Comparison of ENCODE assay signal across 27 mouse cellular contexts in the genomic region with DNA sequence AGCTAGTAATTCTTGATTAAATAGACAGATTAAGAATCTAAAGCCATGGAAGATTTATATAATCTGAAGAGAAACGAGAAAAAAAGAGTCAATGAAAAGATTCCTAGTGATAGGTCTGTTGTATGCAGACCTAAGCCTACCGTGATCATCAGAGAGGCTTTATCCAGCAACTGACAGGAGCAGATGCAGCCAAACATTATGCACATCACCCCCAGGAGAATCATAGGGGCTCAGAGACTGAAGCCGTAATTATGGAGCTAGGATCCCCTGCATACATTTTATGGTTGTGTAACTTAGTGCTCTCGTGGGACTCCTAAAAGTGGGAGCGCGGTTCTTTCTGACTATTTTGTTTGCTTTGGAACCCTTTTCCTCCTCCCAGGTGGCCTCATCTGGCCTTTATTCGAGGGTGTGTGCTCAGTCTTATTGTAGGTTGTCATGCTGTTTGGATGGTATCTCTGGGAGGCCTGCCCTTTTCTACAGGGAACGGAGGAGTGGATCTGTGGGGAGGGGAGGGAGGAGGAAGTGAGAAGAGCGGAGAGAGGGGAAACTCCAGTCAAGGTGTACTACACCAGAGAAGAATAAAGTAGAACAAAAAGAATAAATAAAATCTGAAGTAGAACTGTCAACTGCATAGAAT. TPM values are rescaled to one million over a fixed set of nuclear protein-coding genes. Genes with fewer than 3 reads are reported as not detected.
DNase-seq lines count a peak whose midpoint lies in the region; ATAC-seq and TF ChIP-seq lines count a peak whose summit lies in the region.
"Had no signal": no experiment of that assay in that cellular context is flagged by ENCODE, and none has a peak within 500 bp of the region (broad histone marks: within the 10 kb centered on the region; RNA-seq: fewer than 3 reads in every experiment).

No protein-coding gene starts in this region.

- no peak for TF ChIP-seq CTCF in kidney, postnatal 0 days (IDR thresholded peaks at IDR 0.05; ENCODE audit: low read depth)

- WGBS in kidney, postnatal 0 days, result 50% methylated on average over 9 of the region's 9 CpGs
- 64% methylated on average over 9 of the region's 9 CpGs for WGBS in neural tube, embryonic 11.5 days
- 31% methylated on average over 9 of the region's 9 CpGs for WGBS in large intestine, adult 2 months

- H3K36me3 ChIP-seq in kidney, postnatal 0 days (ENCODE audit: insufficient read depth, low read length), result no peaks in the 10 kb centered on the region
- no peaks in the 10 kb centered on the region for H3K36me3 ChIP-seq in neural tube, embryonic 11.5 days (ENCODE audit: control insufficient read depth, insufficient read depth, low read length)

- H3K9ac ChIP-seq in kidney, postnatal 0 days (ENCODE audit: low read depth, low read length), result no peak overlapping the region
- H3K9ac ChIP-seq in neural tube, embryonic 11.5 days (ENCODE audit: low read length), result no peak overlapping the region
- H3K9ac ChIP-seq: embryonic facial prominence, embryonic 13.5 days; forebrain, embryonic 15.5 days; limb, embryonic 15.5 days; liver, embryonic 14.5 days; lung, embryonic 14.5 days had no signal

- no peak overlapping the region for H3K4me2 ChIP-seq in kidney, postnatal 0 days (ENCODE audit: low read length)
- no peak overlapping the region for H3K4me2 ChIP-seq in neural tube, embryonic 11.5 days (ENCODE audit: low read depth)
- H3K4me2 ChIP-seq: embryonic facial prominence, embryonic 13.5 days; forebrain, embryonic 15.5 days; limb, embryonic 15.5 days; lung, embryonic 14.5 days had no signal

- H3K4me1 ChIP-seq in kidney, postnatal 0 days (replicated peaks; ENCODE audit: insufficient read depth, low read length), result no peaks in the 10 kb centered on the region
- no peaks in the 10 kb centered on the region for H3K4me1 ChIP-seq in neural tube, embryonic 11.5 days (ENCODE audit: control insufficient read depth, insufficient read depth, low read length)
- H3K4me1 ChIP-seq: embryonic facial prominence, embryonic 13.5 days; forebrain, embryonic 15.5 days; limb, embryonic 15.5 days had no signal

- intact Hi-C loops in heart, postnatal 36 days (cut with DNase I), result no loop called here

- no peaks in the 10 kb centered on the region for H3K27me3 ChIP-seq in kidney, postnatal 0 days (ENCODE audit: insufficient read depth, low read length)
- no peaks in the 10 kb centered on the region for H3K27me3 ChIP-seq in neural tube, embryonic 11.5 days (ENCODE audit: control insufficient read depth, insufficient read depth, low read length)
- H3K27me3 ChIP-seq: CH12.LX; embryonic facial prominence, embryonic 13.5 days; forebrain, embryonic 15.5 days; limb, embryonic 15.5 days; Patski had no signal

- H3K4me3 ChIP-seq in kidney, postnatal 0 days (replicated peaks; ENCODE audit: low read depth, low read length), result no peak overlapping the region
- no peak overlapping the region for H3K4me3 ChIP-seq in neural tube, embryonic 11.5 days (ENCODE audit: low read depth, low read length)
- H3K4me3 ChIP-seq: embryonic facial prominence, embryonic 13.5 days; forebrain, embryonic 15.5 days; heart, embryonic 10.5 days; layer of hippocampus, adult 2 months; limb, embryonic 15.5 days; myocyte had no signal

- H3K9me3 ChIP-seq in kidney, postnatal 0 days (replicated peaks; ENCODE audit: low read length), result no peaks in the 10 kb centered on the region
- no peaks in the 10 kb centered on the region for H3K9me3 ChIP-seq in neural tube, embryonic 11.5 days (ENCODE audit: control insufficient read depth, low read length)
- H3K9me3 ChIP-seq: embryonic facial prominence, embryonic 13.5 days; forebrain, embryonic 15.5 days; G1E; heart, embryonic 10.5 days; limb, embryonic 15.5 days had no signal

- H3K27ac ChIP-seq in kidney, postnatal 0 days, result no peak overlapping the region
- no peak overlapping the region for H3K27ac ChIP-seq in neural tube, embryonic 11.5 days (ENCODE audit: low read depth, low read length)
- H3K27ac ChIP-seq: embryonic facial prominence, embryonic 13.5 days; forebrain, embryonic 15.5 days; heart, embryonic 10.5 days; layer of hippocampus, adult 2 months; limb, embryonic 15.5 days; liver, embryonic 14.5 days had no signal

- peak; percentile 7 for DNase-seq in kidney, postnatal 0 days (ENCODE audit: low spot score)
- DNase-seq in kidney, postnatal 10 days, result no peak
- peak; percentile 18 for DNase-seq in neural tube, embryonic 11.5 days (ENCODE audit: low spot score)
- DNase-seq in neural tube, embryonic 10.5 days (ENCODE audit: extremely low spot score, low spot score), result no peak
- peak; percentile 57 for DNase-seq in large intestine, adult 2 months (ENCODE audit: low read depth, low spot score)
- no peak for DNase-seq in heart, postnatal 36 days
- DNase-seq in adrenal gland, postnatal 25 days, result no peak
- DNase-seq in natural killer cell, adult 2 months (ENCODE audit: low spot score in 2 of 2), result no peak
- DNase-seq: adrenal gland, adult 2 months; cerebellum, adult 2 months; cerebellum, postnatal 25 days; gastrocnemius, postnatal 10 days; kidney, adult 18-20 months; lung, embryonic 14.5 days; thymus, adult 18-20 months; thymus, postnatal 36 days had no signal

- no peak for ATAC-seq in kidney, postnatal 0 days (replicated peaks; ENCODE audit: low FRiP score, low read depth)
- ATAC-seq in neural tube, embryonic 11.5 days (ENCODE audit: insufficient read depth, low FRiP score, low TSS enrichment), result 0 out of 2 replicates have a peak, but pooled peaks have one; percentile 41
- ATAC-seq: forebrain, embryonic 15.5 days; hindbrain, embryonic 16.5 days; Patski had no signal

RNA-seq across cellular contexts. Expression of gene Atm, which starts 19.0 kb away (rescaled TPM):
- polyA plus RNA-seq in kidney, postnatal 0 days (2015; fragmentation: Nextera tagmentation; extraction: Ambion mirVana), result 6.5 and 7.8 TPM in 2 replicates
- polyA plus RNA-seq in neural tube, embryonic 11.5 days (2014; fragmentation: Nextera tagmentation; extraction: Ambion mirVana), result 14.0 and 18.6 TPM in 2 replicates
- 0.84 and 1.9 TPM in 2 replicates for polyA plus RNA-seq in large intestine, adult 2 months (2012; rRNA removed)
- total RNA-seq in heart, postnatal 36 days (2021), result 10 to 100 TPM in 1 of 2 experiments, 1 to 10 TPM in 1; 8.7 to 10.4 TPM
- total RNA-seq in adrenal gland, postnatal 25 days (2021), result 12.3 and 21.1 TPM in 2 replicates

RNA-seq across cellular contexts. Expression of gene Npat, which starts 19.4 kb away (rescaled TPM):
- 11.4 and 12.2 TPM in 2 replicates for polyA plus RNA-seq in kidney, postnatal 0 days (2015; fragmentation: Nextera tagmentation; extraction: Ambion mirVana)
- 22.6 and 22.8 TPM in 2 replicates for polyA plus RNA-seq in neural tube, embryonic 11.5 days (2014; fragmentation: Nextera tagmentation; extraction: Ambion mirVana)
- 1.1 and 2.6 TPM in 2 replicates for polyA plus RNA-seq in large intestine, adult 2 months (2012; rRNA removed)
- 1 to 10 TPM; 7.0 to 8.1 TPM for total RNA-seq in heart, postnatal 36 days (2021)
- 14.5 TPM in 2 replicates for total RNA-seq in adrenal gland, postnatal 25 days (2021)

Comparison
In these comparisons a context has a peak if more than half of its experiments do, and no peak if none do; other contexts are left out.
1. DNase-seq: peak in kidney, postnatal 0 days (single experiment), neural tube, embryonic 11.5 days (single experiment) and large intestine, adult 2 months (single experiment); none in kidney, postnatal 10 days (single experiment), neural tube, embryonic 10.5 days (single experiment), heart, postnatal 36 days (0 of 2), adrenal gland, postnatal 25 days (single experiment) and natural killer cell, adult 2 months (0 of 2).